Mouse (Mus musculus) ES-E14 (cell line): ENCODE results near the gene Wnt3.

ENCODE experiments used
- CHD2 ChIP-seq: IDR thresholded peaks from 2 replicates; pipeline ENCODE4 v1.6.1; 2014; ENCODE audit warnings: mild to moderate bottlenecking, low read depth, low read length, inconsistent platforms
- ZNF384 ChIP-seq: IDR thresholded peaks from 2 replicates; pipeline ENCODE4 v1.6.1; 2012; ENCODE audit warnings: low read depth, low read length, inconsistent platforms

DNA sequence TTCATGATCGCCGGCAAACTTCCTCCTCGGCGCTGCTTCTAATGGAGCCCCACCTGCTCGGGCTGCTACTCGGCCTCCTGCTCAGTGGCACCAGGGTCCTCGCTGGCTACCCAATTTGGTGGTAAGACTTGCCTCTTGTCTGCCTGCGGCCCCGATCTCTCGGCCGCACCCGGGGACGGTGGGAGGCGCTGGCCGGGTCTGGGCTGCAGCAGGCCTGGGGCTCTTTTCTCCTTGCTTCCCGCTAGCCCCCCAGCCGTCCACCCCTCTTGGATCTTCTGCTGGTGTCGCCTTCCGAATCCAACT is 229 bp downstream of the Wnt3 start:
- TF ChIP-seq CHD2 (no peak), ZNF384 (no peak)
